In genomic region chr11:50393306-50393705, GRCm38 (mm10) we compare ENCODE assay signal across 20 mouse cellular contexts. TPM values are rescaled to one million over a fixed set of nuclear protein-coding genes. Genes with fewer than 3 reads are reported as not detected.
"Had no signal": no experiment of that assay in that cellular context is flagged by ENCODE, and none has a peak within 500 bp of the region (broad histone marks: within the 10 kb centered on the region; RNA-seq: fewer than 3 reads in every experiment).

No protein-coding gene starts in this region.

- H3K9me3 ChIP-seq: neural tube, embryonic 12.5 days; neural tube, embryonic 13.5 days; neural tube, embryonic 15.5 days; stomach, embryonic 15.5 days had no signal

- H3K9ac ChIP-seq: neural tube, embryonic 12.5 days; neural tube, embryonic 13.5 days; neural tube, embryonic 15.5 days; stomach, embryonic 15.5 days had no signal

- H3K4me2 ChIP-seq: neural tube, embryonic 12.5 days; neural tube, embryonic 13.5 days; neural tube, embryonic 15.5 days; stomach, embryonic 15.5 days had no signal

- DNase-seq: retina, postnatal 1 day; right cerebral cortex, adult 18-20 months; right cerebral cortex, postnatal 14 days; right cerebral cortex, postnatal 25 days; right cerebral cortex, postnatal 4 days; spleen, adult 18-20 months; thymus, adult 18-20 months; thymus, adult 2 months; thymus, postnatal 14 days; thymus, postnatal 25 days; thymus, postnatal 36 days; thymus, postnatal 4 days had no signal

- H3K4me1 ChIP-seq: neural tube, embryonic 12.5 days; neural tube, embryonic 13.5 days; neural tube, embryonic 15.5 days; stomach, embryonic 15.5 days had no signal

- H3K27ac ChIP-seq: neural tube, embryonic 12.5 days; neural tube, embryonic 13.5 days; neural tube, embryonic 15.5 days; stomach, embryonic 15.5 days; stomach, postnatal 0 days had no signal

- H3K4me3 ChIP-seq: neural tube, embryonic 12.5 days; neural tube, embryonic 13.5 days; neural tube, embryonic 15.5 days; stomach, embryonic 15.5 days had no signal

- H3K27me3 ChIP-seq: neural tube, embryonic 12.5 days; neural tube, embryonic 13.5 days; neural tube, embryonic 15.5 days; stomach, embryonic 15.5 days had no signal

RNA-seq across cellular contexts. Expression of gene Cby3, which starts 39.0 kb away (rescaled TPM):
- total RNA-seq: neutrophil, adult 5-6 weeks had no signal
- polyA plus RNA-seq: neural tube, embryonic 12.5 days; spleen, adult 2 months; thymus, postnatal 0 days had no signal
